Mouse (Mus musculus) MEL (cell line): ENCODE data around the gene Pdk2. TPM values are rescaled to one million over a fixed set of nuclear protein-coding genes. Genes with fewer than 3 reads are reported as not detected.

Source experiments
- DNase-seq: peaks from one replicate; pipeline ENCODE4 v3.0.0; 2011; ENCODE audit warnings: low read depth, low spot score
- H3K27ac ChIP-seq: 2 replicates; pipeline ENCODE4 v1.5.1; 2012; ENCODE audit warnings: low read depth, mild to moderate bottlenecking, control low read depth, low read length, moderate library complexity; ENCODE audit not compliant: control insufficient read depth
- H3K27me3 ChIP-seq, 2 experiments: fragments of 150-350 bp in 1 of 2; sonication (generic) in 1 of 2; 2 replicates each; pipeline ENCODE4 v1.6.1; 2012; ENCODE audit warnings: low read length in 2 of 2, mild to moderate bottlenecking in 2 of 2, improper control_type of control experiment in 1 of 2, moderate library complexity in 1 of 2; ENCODE audit not compliant: insufficient read depth in 2 of 2, control insufficient read depth in 1 of 2
- H3K36me3 ChIP-seq, 2 experiments: 2 replicates each; pipeline ENCODE4 v1.6.1; 2012 to 2014; ENCODE audit warnings: low read length in 2 of 2, improper control_type of control experiment in 1 of 2, inconsistent platforms in 1 of 2, mild to moderate bottlenecking in 1 of 2; ENCODE audit not compliant: insufficient read depth in 2 of 2, control insufficient read depth in 1 of 2
- H3K4me1 ChIP-seq, 2 experiments: fragments of 150-350 bp in 1 of 2; sonication (generic) in 1 of 2; 2 replicates each; pipeline ENCODE4 v1.6.1; 2012; ENCODE audit warnings: low read length in 2 of 2, improper control_type of control experiment in 1 of 2, mild to moderate bottlenecking in 1 of 2; ENCODE audit not compliant: insufficient read depth in 2 of 2, control insufficient read depth in 1 of 2
- H3K4me3 ChIP-seq, 2 experiments: fragments of 150-350 bp in 1 of 2; sonication (generic) in 1 of 2; 2 replicates each; pipeline ENCODE4 v1.5.1; 2012; ENCODE audit warnings: low read depth in 2 of 2, low read length in 2 of 2, mild to moderate bottlenecking in 2 of 2, moderate library complexity in 2 of 2, control low read depth in 1 of 2, improper control_type of control experiment in 1 of 2; ENCODE audit not compliant: control insufficient read depth in 1 of 2, insufficient read depth in 1 of 2
- H3K79me2 ChIP-seq: 2 replicates; pipeline ENCODE4 v1.6.1; 2012; ENCODE audit warnings: mild to moderate bottlenecking, low read length, moderate library complexity; ENCODE audit not compliant: control insufficient read depth, poor library complexity, insufficient read depth
- H3K9ac ChIP-seq: 2 replicates; pipeline ENCODE4 v1.6.1; 2012; ENCODE audit warnings: low read depth, mild to moderate bottlenecking, control low read depth, low read length, moderate library complexity; ENCODE audit not compliant: control insufficient read depth, poor library complexity, severe bottlenecking
- H3K9me3 ChIP-seq: fragments of 150-350 bp; sonication (generic); replicated peaks from 2 replicates; pipeline ENCODE4 v1.6.1; 2012; ENCODE audit warnings: mild to moderate bottlenecking, low read length, improper control_type of control experiment, moderate library complexity; ENCODE audit not compliant: insufficient read depth
- BHLHE40 ChIP-seq: IDR thresholded peaks from 2 replicates; pipeline ENCODE4 v1.6.1; 2012; ENCODE audit warnings: low read depth, mild to moderate bottlenecking, inconsistent platforms, low read length, improper control_type of control experiment, borderline replicate concordance
- CHD1 ChIP-seq: IDR thresholded peaks from 2 replicates; pipeline ENCODE4 v1.6.1; 2012; ENCODE audit warnings: low read depth, mild to moderate bottlenecking, inconsistent platforms, low read length, improper control_type of control experiment
- CHD2 ChIP-seq: IDR thresholded peaks from 2 replicates; pipeline ENCODE4 v1.6.1; 2011; ENCODE audit warnings: low read length, improper control_type of control experiment
- CTCF ChIP-seq, 3 experiments: IDR thresholded peaks in 2 of 3; conservative IDR thresholded peaks in 1 of 3; 2 replicates each; pipeline ENCODE4 v1.5.1; 2011 to 2012; ENCODE audit warnings: low read length in 3 of 3, low read depth in 2 of 3, mild to moderate bottlenecking in 2 of 3, improper control_type of control experiment in 1 of 3, inconsistent platforms in 1 of 3, mixed read lengths in 1 of 3, moderate library complexity in 1 of 3; ENCODE audit not compliant: control insufficient read depth in 1 of 3, insufficient read depth in 1 of 3, poor library complexity in 1 of 3, severe bottlenecking in 1 of 3
- ELF1 ChIP-seq: IDR thresholded peaks from 2 replicates; pipeline ENCODE4 v1.6.1; 2014; ENCODE audit warnings: low read depth, mild to moderate bottlenecking, inconsistent platforms, low read length, improper control_type of control experiment, moderate library complexity
- ETS1 ChIP-seq: IDR thresholded peaks from 2 replicates; pipeline ENCODE4 v1.6.1; 2012; ENCODE audit warnings: low read depth, mild to moderate bottlenecking, inconsistent platforms, low read length, improper control_type of control experiment, moderate library complexity
- GABPA ChIP-seq: IDR thresholded peaks from 2 replicates; pipeline ENCODE4 v1.6.1; 2012; ENCODE audit warnings: low read depth, mild to moderate bottlenecking, inconsistent platforms, low read length, improper control_type of control experiment, moderate library complexity
- GATA1 ChIP-seq: IDR thresholded peaks from 2 replicates; pipeline ENCODE4 v1.6.1; 2011; ENCODE audit warnings: low read depth, low read length, improper control_type of control experiment
- HCFC1 ChIP-seq: IDR thresholded peaks from 2 replicates; pipeline ENCODE4 v1.6.1; 2012; ENCODE audit warnings: low read depth, mild to moderate bottlenecking, inconsistent platforms, low read length, improper control_type of control experiment, moderate library complexity
- MAFK ChIP-seq: IDR thresholded peaks from 2 replicates; pipeline ENCODE4 v1.6.1; 2011; ENCODE audit warnings: low read depth, mild to moderate bottlenecking, low read length, improper control_type of control experiment, borderline replicate concordance
- MAX ChIP-seq: IDR thresholded peaks from 2 replicates; pipeline ENCODE4 v1.6.1; 2011; ENCODE audit warnings: low read length, improper control_type of control experiment
- MEF2A ChIP-seq: IDR thresholded peaks from 2 replicates; pipeline ENCODE4 v1.6.1; 2014; ENCODE audit warnings: low read depth, mild to moderate bottlenecking, inconsistent platforms, low read length, improper control_type of control experiment; ENCODE audit not compliant: poor library complexity, insufficient replicate concordance, severe bottlenecking; ENCODE audit errors: extremely low read depth
- MXI1 ChIP-seq: IDR thresholded peaks from 2 replicates; pipeline ENCODE4 v1.6.1; 2011; ENCODE audit warnings: mild to moderate bottlenecking, low read depth, low read length, improper control_type of control experiment
- MYC ChIP-seq: IDR thresholded peaks from 2 replicates; pipeline ENCODE4 v1.6.1; 2011; ENCODE audit warnings: low read depth, mild to moderate bottlenecking, low read length, improper control_type of control experiment, moderate library complexity
- NELFE ChIP-seq: IDR thresholded peaks from 2 replicates; pipeline ENCODE4 v1.6.1; 2011; ENCODE audit warnings: low read depth, low read length, improper control_type of control experiment
- NRF1 ChIP-seq: IDR thresholded peaks from 2 replicates; pipeline ENCODE4 v1.6.1; 2014; ENCODE audit warnings: low read depth, mild to moderate bottlenecking, inconsistent platforms, low read length, improper control_type of control experiment, moderate library complexity; ENCODE audit not compliant: poor library complexity, insufficient read depth, severe bottlenecking
- POLR2A ChIP-seq, 2 experiments: IDR thresholded peaks; 2 replicates each; pipeline ENCODE4 v1.6.1; 2011 to 2012; ENCODE audit warnings: low read length in 2 of 2, mild to moderate bottlenecking in 2 of 2, control low read depth in 1 of 2, improper control_type of control experiment in 1 of 2, low read depth in 1 of 2, moderate library complexity in 1 of 2; ENCODE audit not compliant: control insufficient read depth in 1 of 2, insufficient read depth in 1 of 2, poor library complexity in 1 of 2
- POLR2AphosphoS2 ChIP-seq: IDR thresholded peaks from 2 replicates; pipeline ENCODE4 v1.6.1; 2011; ENCODE audit warnings: low read length, improper control_type of control experiment
- SMC3 ChIP-seq: IDR thresholded peaks from 2 replicates; pipeline ENCODE4 v1.6.1; 2011; ENCODE audit warnings: low read depth, low read length, improper control_type of control experiment
- TAL1 ChIP-seq: IDR thresholded peaks from 2 replicates; pipeline ENCODE4 v1.6.1; 2012; ENCODE audit warnings: mild to moderate bottlenecking, inconsistent platforms, low read length, moderate library complexity, mixed read lengths
- TCF12 ChIP-seq: IDR thresholded peaks from 2 replicates; pipeline ENCODE4 v1.6.1; 2014; ENCODE audit warnings: low read depth, mild to moderate bottlenecking, inconsistent platforms, low read length, improper control_type of control experiment, moderate library complexity
- UBTF ChIP-seq: IDR thresholded peaks from 2 replicates; pipeline ENCODE4 v1.6.1; 2012; ENCODE audit warnings: low read depth, mild to moderate bottlenecking, inconsistent platforms, low read length, improper control_type of control experiment, moderate library complexity, borderline replicate concordance; ENCODE audit not compliant: insufficient read depth
- USF1 ChIP-seq: IDR thresholded peaks from 2 replicates; pipeline ENCODE4 v1.6.1; 2014; ENCODE audit warnings: low read depth, mild to moderate bottlenecking, inconsistent platforms, low read length, improper control_type of control experiment, moderate library complexity
- USF2 ChIP-seq, 2 experiments: IDR thresholded peaks; 2 replicates each; pipeline ENCODE4 v1.6.1; 2011 to 2012; ENCODE audit warnings: improper control_type of control experiment in 2 of 2, low read length in 2 of 2, borderline replicate concordance in 1 of 2, inconsistent platforms in 1 of 2, low read depth in 1 of 2, mild to moderate bottlenecking in 1 of 2; ENCODE audit not compliant: insufficient read depth in 1 of 2
- ZKSCAN1 ChIP-seq: IDR thresholded peaks from 2 replicates; pipeline ENCODE4 v1.6.1; 2012; ENCODE audit warnings: low read depth, mild to moderate bottlenecking, inconsistent platforms, low read length, improper control_type of control experiment, moderate library complexity
- ZMIZ1 ChIP-seq: IDR thresholded peaks from 2 replicates; pipeline ENCODE4 v1.6.1; 2012; ENCODE audit warnings: low read depth, mild to moderate bottlenecking, inconsistent platforms, low read length, improper control_type of control experiment, moderate library complexity
- polyA plus RNA-seq, 2 experiments: library from polyadenylated mRNA; stranded (reverse) in 1 of 2; unstranded in 1 of 2; fragments of >175 nt in 1 of 2; fragments of >200 nt in 1 of 2; gene quantifications; 2 replicates each; pipeline versions ENCODE4 v1.2.1 to v1.2.4; 2012; ENCODE audit warnings: low replicate concordance in 2 of 2, low read depth in 1 of 2; ENCODE audit not compliant: insufficient read length in 2 of 2, insufficient read depth in 1 of 2, missing spikeins in 1 of 2
- total RNA-seq: library from RNA; depleted of rRNA; stranded (reverse); fragments of 300-350 nt; gene quantifications from 2 replicates; pipeline ENCODE4 v1.2.3, GENCODE M21; 2012

The Pdk2 gene
- total and polyA plus RNA-seq, 3 experiments: 0.81 to 8.0 TPM; not detected in 1

DNA sequence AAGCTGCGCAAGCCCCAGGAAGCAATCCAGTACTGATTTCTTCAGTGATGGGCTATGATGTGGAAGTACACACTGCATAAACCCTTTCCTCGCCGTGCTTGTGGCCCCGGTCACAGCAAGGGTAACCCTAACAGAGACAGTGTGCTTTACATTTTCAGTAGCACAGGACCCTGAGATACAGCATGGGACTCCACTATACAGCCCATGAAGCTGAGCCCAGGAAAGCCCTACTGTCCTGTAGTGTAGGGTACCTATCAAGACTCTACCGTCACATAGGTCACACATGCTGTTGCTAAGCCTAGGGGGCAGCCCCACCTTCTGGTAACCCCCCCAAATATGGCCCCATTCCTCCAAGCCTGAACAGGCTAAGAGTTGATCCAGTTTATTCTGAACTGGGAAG, 4.6 kb downstream of the Pdk2 start:
- Histone ChIP-seq H3K36me3 (no peaks in the 10 kb centered on the region; a peak in 1 of 4 replicates), H3K4me1 (peaks cover 0 to 7% of the 10 kb centered on the region in 2 experiments; a peak in 2 of 4 replicates), H3K79me2 (no peaks in the 10 kb centered on the region), H3K4me3 (no peak overlapping the region), H3K27ac (no peak overlapping the region), H3K9me3 (no peaks in the 10 kb centered on the region), H3K27me3 (no peaks in the 10 kb centered on the region), H3K9ac (no peak overlapping the region)
- no peak for DNase-seq
- TF ChIP-seq NRF1 (no peak), MAX (no peak), POLR2AphosphoS2 (no peak), CHD2 (no peak), MEF2A (no peak), UBTF (no peak), CTCF (IDR thresholded peaks at IDR 0.05 in 2 of 3, conservative IDR thresholded peaks at IDR 0.05 in 1 of 3; ENCODE audit: control insufficient read depth in 1 of 3, insufficient read depth in 1 of 3, low read depth in 2 of 3, low read length in 3 of 3, poor library complexity in 1 of 3, severe bottlenecking in 1 of 3) (no peak), ZMIZ1 (no peak), ELF1 (no peak), TCF12 (no peak), SMC3 (no peak), NELFE (no peak)

DNA sequence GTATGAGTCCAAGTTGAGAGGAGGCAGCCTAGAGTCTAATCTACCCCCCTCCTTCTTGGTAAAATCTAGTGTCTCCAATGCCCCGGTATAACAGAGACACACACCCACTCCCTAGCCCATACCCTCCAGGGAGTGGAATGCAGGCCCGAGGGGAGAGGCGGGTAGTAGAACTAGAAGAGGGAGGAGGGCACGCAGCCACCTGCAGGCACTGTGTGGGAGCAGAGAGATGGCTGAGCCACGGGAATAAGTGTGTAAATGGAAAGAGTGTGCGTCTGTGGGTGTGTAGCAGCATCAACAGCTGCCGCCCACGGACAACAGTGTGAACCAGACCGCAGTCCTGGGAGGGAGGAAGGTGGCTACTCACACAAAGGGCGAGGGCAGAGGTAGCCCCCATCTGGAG, 6.3 kb downstream of the Pdk2 start:
- Histone ChIP-seq H3K27me3 (no peaks in the 10 kb centered on the region), H3K9me3 (no peaks in the 10 kb centered on the region), H3K27ac (no peak overlapping the region), H3K4me1 (no peaks in the 10 kb centered on the region), H3K4me3 (no peak overlapping the region), H3K9ac (no peak overlapping the region), H3K36me3 (no peaks in the 10 kb centered on the region), H3K79me2 (no peaks in the 10 kb centered on the region)
- TF ChIP-seq HCFC1 (no peak), POLR2A (IDR thresholded peaks at IDR 0.05; ENCODE audit: control insufficient read depth in 1 of 2, insufficient read depth in 1 of 2, low read depth in 1 of 2, low read length in 2 of 2, poor library complexity in 1 of 2) (no peak), NRF1 (no peak), ETS1 (no peak), ZMIZ1 (no peak), MEF2A (no peak), BHLHE40 (no peak), USF1 (no peak), MXI1 (no peak), ELF1 (no peak), CHD2 (no peak), GATA1 (no peak), CHD1 (no peak), USF2 (IDR thresholded peaks at IDR 0.05; ENCODE audit: borderline replicate concordance in 1 of 2, insufficient read depth in 1 of 2, low read depth in 1 of 2, low read length in 2 of 2) (no peak), MAFK (no peak), MYC (no peak), TAL1 (no peak), GABPA (no peak), ZKSCAN1 (no peak)
- DNase-seq: no peak
